Mouse (Mus musculus): ENCODE results near the gene Gpx4. TPM values are rescaled to one million over a fixed set of nuclear protein-coding genes. Genes with fewer than 3 reads are reported as not detected.
A peak's percentile ranks its signal among the peaks of the same experiment; 100 is the strongest.

Gene Gpx4
- polyA plus RNA-seq, 1 experiment from 2014 or later = 528 TPM

- no peaks in the 10 kb centered on the region for H3K36me3 ChIP-seq
- H3K27me3 ChIP-seq = peaks cover 4% of the 10 kb centered on the region; the same call in 1 of the 2 replicates
- H3K4me2 ChIP-seq (replicated peaks) = no peak overlapping the region
- H3K9me3 ChIP-seq (replicated peaks) = no peaks in the 10 kb centered on the region
- no peak overlapping the region for H3K27ac ChIP-seq (replicated peaks)
- no peak for ATAC-seq (ENCODE audit: insufficient number of reproducible peaks, low FRiP score, low TSS enrichment, low read depth)
- no peak overlapping the region for H3K4me3 ChIP-seq (replicated peaks)
- H3K9ac ChIP-seq = no peak overlapping the region
- peaks cover 19% of the 10 kb centered on the region for H3K4me1 ChIP-seq
- 67% methylated on average over 15 of the region's 15 CpGs for WGBS
These were observed 22.5 kb upstream of the Gpx4 start for GRCm38 (mm10) chr10:80024229-80025043.

GRCm38 (mm10) chr10:80025044-80025347 lies 22.0 kb upstream of the Gpx4 start:
- H3K4me2 ChIP-seq (replicated peaks) = no peak overlapping the region
- 53% methylated on average over 4 of the region's 4 CpGs for WGBS
- H3K9me3 ChIP-seq (replicated peaks) = no peaks in the 10 kb centered on the region
- H3K27me3 ChIP-seq = no peaks in the 10 kb centered on the region
- H3K36me3 ChIP-seq = no peaks in the 10 kb centered on the region
- ATAC-seq (ENCODE audit: insufficient number of reproducible peaks, low FRiP score, low TSS enrichment, low read depth) = no peak
- H3K4me1 ChIP-seq = peaks cover 13% of the 10 kb centered on the region
- H3K9ac ChIP-seq = no peak overlapping the region
- H3K4me3 ChIP-seq (replicated peaks) = no peak overlapping the region
- no peak overlapping the region for H3K27ac ChIP-seq (replicated peaks)

- H3K9ac ChIP-seq = no peak overlapping the region
- WGBS = 75% methylated on average over 10 of the region's 10 CpGs
- no peak overlapping the region for H3K4me2 ChIP-seq (replicated peaks)
- ATAC-seq (ENCODE audit: insufficient number of reproducible peaks, low FRiP score, low TSS enrichment, low read depth) = no peak
- no peaks in the 10 kb centered on the region for H3K36me3 ChIP-seq
- H3K27me3 ChIP-seq = no peaks in the 10 kb centered on the region
- no peaks in the 10 kb centered on the region for H3K9me3 ChIP-seq (replicated peaks)
- H3K4me1 ChIP-seq = peaks cover 8% of the 10 kb centered on the region; the same call in 1 of the 2 replicates
- no peak overlapping the region for H3K27ac ChIP-seq (replicated peaks)
- H3K4me3 ChIP-seq (replicated peaks) = no peak overlapping the region
These were observed 21.5 kb upstream of the Gpx4 start for GRCm38 (mm10) chr10:80025463-80025862.

- Histone ChIP-seq H3K27me3 (no peaks in the 10 kb centered on the region), H3K4me1 (peaks cover 6% of the 10 kb centered on the region; the same call in 1 of the 2 replicates), H3K4me3 (replicated peaks) (no peak overlapping the region), H3K9ac (no peak overlapping the region), H3K27ac (replicated peaks) (no peak overlapping the region), H3K36me3 (no peaks in the 10 kb centered on the region), H3K9me3 (replicated peaks) (no peaks in the 10 kb centered on the region), H3K4me2 (replicated peaks) (no peak overlapping the region)
- ATAC-seq (ENCODE audit: insufficient number of reproducible peaks, low FRiP score, low TSS enrichment, low read depth) = no peak
- 57% methylated on average over 12 of the region's 12 CpGs for WGBS
These were observed 21.1 kb upstream of the Gpx4 start for GRCm38 (mm10) chr10:80025889-80026288.

GRCm38 (mm10) chr10:80027681-80028520 lies 19.1 kb upstream of the Gpx4 start:
- Histone ChIP-seq H3K4me3 (replicated peaks) (no peak overlapping the region), H3K9ac (no peak overlapping the region), H3K4me2 (replicated peaks) (no peak overlapping the region), H3K27ac (replicated peaks) (no peak overlapping the region), H3K9me3 (replicated peaks) (no peaks in the 10 kb centered on the region), H3K4me1 (peaks cover 13% of the 10 kb centered on the region; the same call in 1 of the 2 replicates), H3K27me3 (no peaks in the 10 kb centered on the region), H3K36me3 (no peaks in the 10 kb centered on the region)
- ATAC-seq (ENCODE audit: insufficient number of reproducible peaks, low FRiP score, low TSS enrichment, low read depth) = no peak
- WGBS = 70% methylated on average over 20 of the region's 20 CpGs

GRCm38 (mm10) chr10:80028521-80028846 lies 18.5 kb upstream of the Gpx4 start:
- no peak for ATAC-seq (ENCODE audit: insufficient number of reproducible peaks, low FRiP score, low TSS enrichment, low read depth)
- no peak overlapping the region for H3K4me2 ChIP-seq (replicated peaks)
- H3K9me3 ChIP-seq (replicated peaks) = no peaks in the 10 kb centered on the region
- H3K27ac ChIP-seq (replicated peaks) = no peak overlapping the region
- H3K36me3 ChIP-seq = no peaks in the 10 kb centered on the region
- no peak overlapping the region for H3K9ac ChIP-seq
- no peak overlapping the region for H3K4me3 ChIP-seq (replicated peaks)
- no peaks in the 10 kb centered on the region for H3K27me3 ChIP-seq
- 94% methylated on average over 13 of the region's 13 CpGs for WGBS
- H3K4me1 ChIP-seq = peaks cover 18% of the 10 kb centered on the region; the same call in 1 of the 2 replicates

- WGBS = 81% methylated on average over 9 of the region's 9 CpGs
- no peak overlapping the region for H3K9ac ChIP-seq
- H3K9me3 ChIP-seq (replicated peaks) = no peaks in the 10 kb centered on the region
- H3K27me3 ChIP-seq = no peaks in the 10 kb centered on the region
- ATAC-seq (ENCODE audit: insufficient number of reproducible peaks, low FRiP score, low TSS enrichment, low read depth) = no peak
- no peak overlapping the region for H3K4me3 ChIP-seq (replicated peaks)
- H3K4me2 ChIP-seq (replicated peaks) = no peak overlapping the region
- H3K36me3 ChIP-seq = peaks cover 8% of the 10 kb centered on the region
- peaks cover 24% of the 10 kb centered on the region for H3K4me1 ChIP-seq
- H3K27ac ChIP-seq (replicated peaks) = no peak overlapping the region
These were observed 16.8 kb upstream of the Gpx4 start for GRCm38 (mm10) chr10:80030191-80030590.

GRCm38 (mm10) chr10:80030736-80031135 lies 16.2 kb upstream of the Gpx4 start:
- Histone ChIP-seq H3K4me3 (replicated peaks) (no peak overlapping the region), H3K27me3 (no peaks in the 10 kb centered on the region), H3K4me2 (replicated peaks) (no peak overlapping the region), H3K9me3 (replicated peaks) (no peaks in the 10 kb centered on the region), H3K9ac (no peak overlapping the region), H3K36me3 (peaks cover 13% of the 10 kb centered on the region), H3K27ac (replicated peaks) (no peak overlapping the region), H3K4me1 (peaks cover 24% of the 10 kb centered on the region)
- ATAC-seq (ENCODE audit: insufficient number of reproducible peaks, low FRiP score, low TSS enrichment, low read depth) = no peak
- WGBS = 81% methylated on average over 17 of the region's 17 CpGs

GRCm38 (mm10) chr10:80032799-80033480 lies 14.0 kb upstream of the Gpx4 start:
- Histone ChIP-seq H3K36me3 (peaks cover 35% of the 10 kb centered on the region), H3K27me3 (no peaks in the 10 kb centered on the region), H3K4me2 (replicated peaks) (no peak overlapping the region), H3K4me3 (replicated peaks) (no peak overlapping the region), H3K4me1 (peaks cover 26% of the 10 kb centered on the region), H3K9ac (no peak overlapping the region), H3K9me3 (replicated peaks) (no peaks in the 10 kb centered on the region), H3K27ac (replicated peaks) (peak overlapping the region; percentile 40)
- WGBS = 56% methylated on average over 5 of the region's 5 CpGs
- no peak for ATAC-seq (ENCODE audit: insufficient number of reproducible peaks, low FRiP score, low TSS enrichment, low read depth)

GRCm38 (mm10) chr10:80033511-80034391 lies 13.2 kb upstream of the Gpx4 start:
- no peaks in the 10 kb centered on the region for H3K9me3 ChIP-seq (replicated peaks)
- WGBS = 39% methylated on average over 9 of the region's 9 CpGs
- H3K9ac ChIP-seq = no peak overlapping the region
- H3K4me2 ChIP-seq (replicated peaks) = no peak overlapping the region
- H3K4me3 ChIP-seq (replicated peaks) = no peak overlapping the region
- no peaks in the 10 kb centered on the region for H3K27me3 ChIP-seq
- H3K36me3 ChIP-seq = peaks cover 39% of the 10 kb centered on the region
- no peak for ATAC-seq (ENCODE audit: insufficient number of reproducible peaks, low FRiP score, low TSS enrichment, low read depth)
- peaks cover 34% of the 10 kb centered on the region for H3K4me1 ChIP-seq
- H3K27ac ChIP-seq (replicated peaks) = peak overlapping the region; percentile 48; the same call in 1 of the 2 replicates
